Mouse (Mus musculus) CH12.LX (cell line): ENCODE measurements around the gene Wdfy2.

ENCODE experiments used
- CHD2 ChIP-seq: IDR thresholded peaks from 2 replicates; pipeline ENCODE4 v1.6.1; 2011; ENCODE audit warnings: low read length, improper control_type of control experiment
- CTCF ChIP-seq, 2 experiments: IDR thresholded peaks in 1 of 2; conservative IDR thresholded peaks in 1 of 2; 2 replicates each; pipeline ENCODE4 v1.5.1; 2011 to 2012; ENCODE audit warnings: low read depth in 2 of 2, low read length in 2 of 2, improper control_type of control experiment in 1 of 2, inconsistent platforms in 1 of 2, mild to moderate bottlenecking in 1 of 2, moderate library complexity in 1 of 2
- E2F4 ChIP-seq: IDR thresholded peaks from 2 replicates; pipeline ENCODE4 v1.6.1; 2011; ENCODE audit warnings: low read depth, low read length, improper control_type of control experiment; ENCODE audit not compliant: insufficient replicate concordance
- JUND ChIP-seq: conservative IDR thresholded peaks from 2 replicates; pipeline ENCODE4 v1.6.1; 2011; ENCODE audit warnings: low read depth, low read length, improper control_type of control experiment
- MAFK ChIP-seq: IDR thresholded peaks from 2 replicates; pipeline ENCODE4 v1.6.1; 2011; ENCODE audit warnings: low read length, improper control_type of control experiment; ENCODE audit not compliant: insufficient replicate concordance
- MAX ChIP-seq: IDR thresholded peaks from 2 replicates; pipeline ENCODE4 v1.6.1; 2011; ENCODE audit warnings: low read length, improper control_type of control experiment
- MXI1 ChIP-seq: IDR thresholded peaks from 2 replicates; pipeline ENCODE4 v1.6.1; 2011; ENCODE audit warnings: mild to moderate bottlenecking, low read depth, low read length, improper control_type of control experiment
- NRF1 ChIP-seq: IDR thresholded peaks from 2 replicates; pipeline ENCODE4 v1.6.1; 2014; ENCODE audit warnings: low read depth, mild to moderate bottlenecking, inconsistent platforms, low read length, improper control_type of control experiment, moderate library complexity
- POLR2A ChIP-seq: IDR thresholded peaks from 2 replicates; pipeline ENCODE4 v1.6.1; 2011; ENCODE audit warnings: low read depth, mild to moderate bottlenecking, improper control_type of control experiment, low read length
- POLR2AphosphoS2 ChIP-seq: IDR thresholded peaks from 2 replicates; pipeline ENCODE4 v1.6.1; 2011; ENCODE audit warnings: low read depth, low read length, improper control_type of control experiment
- TBP ChIP-seq: conservative IDR thresholded peaks from 2 replicates; pipeline ENCODE4 v1.6.1; 2011; ENCODE audit warnings: low read depth, low read length, improper control_type of control experiment
- TCF12 ChIP-seq: IDR thresholded peaks from 2 replicates; pipeline ENCODE4 v1.6.1; 2014; ENCODE audit warnings: low read depth, mild to moderate bottlenecking, inconsistent platforms, low read length, improper control_type of control experiment
- USF1 ChIP-seq: IDR thresholded peaks from 2 replicates; pipeline ENCODE4 v1.6.1; 2014; ENCODE audit warnings: low read depth, mild to moderate bottlenecking, inconsistent platforms, low read length, improper control_type of control experiment

GRCm38 (mm10) chr14:62940383-62941074 lies 103.1 kb downstream of the Wdfy2 start:
- TF ChIP-seq CTCF (conservative IDR thresholded peaks at IDR 0.05 in 1 of 2, IDR thresholded peaks at IDR 0.05 in 1 of 2; ENCODE audit: low read depth in 2 of 2, low read length in 2 of 2), result no peak
- no peak for TF ChIP-seq NRF1
- TF ChIP-seq TBP, result no peak
- no peak for TF ChIP-seq MAX
- TF ChIP-seq CHD2, result peak; percentile 59; the same call in 1 of the 2 replicates
- no peak for TF ChIP-seq USF1
- TF ChIP-seq POLR2AphosphoS2, result no peak
- no peak for TF ChIP-seq POLR2A
- TF ChIP-seq TCF12, result peak; percentile 66; the same call in 1 of the 2 replicates
- TF ChIP-seq MAFK, result no peak
- no peak for TF ChIP-seq E2F4
- TF ChIP-seq MXI1, result peak; percentile 68
- no peak for TF ChIP-seq JUND
